ENCODE assay signal across 8 mouse cellular contexts in genomic region chr7:38107371-38108259, GRCm38 (mm10). TPM values are rescaled to one million over a fixed set of nuclear protein-coding genes. Genes with fewer than 3 reads are reported as not detected.
DNase-seq lines count a peak whose midpoint lies in the region; ATAC-seq and TF ChIP-seq lines count a peak whose summit lies in the region.

TSS of gene Ccne1 (minus strand) at chr7:38107534.

- H3K27me3 ChIP-seq in G1E (ENCODE audit: insufficient read depth, low read length) = peaks cover 9% of the 10 kb centered on the region; the same call in 1 of the 2 replicates
- 0 out of 2 replicates have a peak, but pooled peaks cover 4% of the 10 kb centered on the region for H3K27me3 ChIP-seq in forebrain, postnatal 0 days (ENCODE audit: insufficient read depth, low read length)
- no peaks in the 10 kb centered on the region for H3K27me3 ChIP-seq in lung, embryonic 16.5 days (ENCODE audit: control insufficient read depth, insufficient read depth, low read depth, low read length)

- H3K36me3 ChIP-seq in G1E (replicated peaks) = peaks cover 31% of the 10 kb centered on the region
- H3K36me3 ChIP-seq in forebrain, postnatal 0 days (ENCODE audit: insufficient read depth) = no peaks in the 10 kb centered on the region
- peaks cover 2% of the 10 kb centered on the region for H3K36me3 ChIP-seq in lung, embryonic 16.5 days (ENCODE audit: control insufficient read depth, insufficient read depth, low read length)

- no peaks in the 10 kb centered on the region for H3K9me3 ChIP-seq in G1E (replicated peaks)
- H3K9me3 ChIP-seq in forebrain, postnatal 0 days (ENCODE audit: low read length) = no peaks in the 10 kb centered on the region
- H3K9me3 ChIP-seq in lung, embryonic 16.5 days (ENCODE audit: control insufficient read depth, low read length) = no peaks in the 10 kb centered on the region

- H3K27ac ChIP-seq in forebrain, postnatal 0 days (ENCODE audit: low read depth, low read length) = no peak within 1 kb of the TSS
- H3K27ac ChIP-seq in lung, embryonic 16.5 days (ENCODE audit: low read length) = peak within 1 kb of the TSS; percentile 58

- H3K4me1 ChIP-seq in G1E (ENCODE audit: insufficient read depth, low read depth, low read length) = peaks cover 43% of the 10 kb centered on the region
- no peaks in the 10 kb centered on the region for H3K4me1 ChIP-seq in forebrain, postnatal 0 days (ENCODE audit: insufficient read depth)
- peaks cover 31% of the 10 kb centered on the region for H3K4me1 ChIP-seq in lung, embryonic 16.5 days (replicated peaks; ENCODE audit: control insufficient read depth, insufficient read depth, low read length)

- peak; percentile 96 for DNase-seq in G1E (ENCODE audit: low spot score)
- peak; percentile 98 to 100 for DNase-seq in cerebellum, adult 18-20 months
- peak; percentile 96 for DNase-seq in forebrain, postnatal 0 days
- DNase-seq in layer of hippocampus, adult 9-10 months (ENCODE audit: low spot score) = peak; percentile 94
- DNase-seq in ovary, postnatal 10 days (ENCODE audit: low spot score) = peak; percentile 97
- peak; percentile 98 to 100 for DNase-seq in thymus, postnatal 10 days (ENCODE audit: low spot score in 2 of 2)

- no peak for TF ChIP-seq CTCF in G1E (IDR thresholded peaks at IDR 0.05; ENCODE audit: low read depth, low read length)
- no peak for TF ChIP-seq CTCF in forebrain, postnatal 0 days (IDR thresholded peaks at IDR 0.05; ENCODE audit: low read depth)

- H3K4me3 ChIP-seq in G1E (ENCODE audit: low read depth, low read length) = peak within 1 kb of the TSS; percentile 90
- H3K4me3 ChIP-seq in forebrain, postnatal 0 days (ENCODE audit: low read depth, low read length) = peak within 1 kb of the TSS; percentile 64
- peak within 1 kb of the TSS; percentile 91 for H3K4me3 ChIP-seq in lung, embryonic 16.5 days (ENCODE audit: low read length)

- WGBS in forebrain, postnatal 0 days = 1% methylated on average over 76 of the region's 102 CpGs
- WGBS in lung, embryonic 16.5 days = under 1% methylated on average over 74 of the region's 102 CpGs

- peak; percentile 74 for ATAC-seq in G1E (ENCODE audit: extremely low read depth, insufficient number of reproducible peaks, low FRiP score, poor library complexity, severe bottlenecking)
- peak; percentile 94 for ATAC-seq in forebrain, postnatal 0 days
- peak; percentile 80 to 82 for ATAC-seq in hematopoietic stem cell, adult 5-6 weeks (replicated peaks in 1 of 2; ENCODE audit: insufficient read depth in 1 of 2, low FRiP score in 2 of 2, low TSS enrichment in 1 of 2, low read depth in 1 of 2, poor library complexity in 2 of 2, severe bottlenecking in 2 of 2)
- peak; percentile 92 for ATAC-seq in lung, embryonic 16.5 days (ENCODE audit: low read depth)

- peak within 1 kb of the TSS; percentile 60 for H3K9ac ChIP-seq in forebrain, postnatal 0 days
- H3K9ac ChIP-seq in lung, embryonic 16.5 days (ENCODE audit: low read length) = peak within 1 kb of the TSS; percentile 84

- H3K4me2 ChIP-seq in forebrain, postnatal 0 days (ENCODE audit: low read depth) = peak within 1 kb of the TSS; percentile 96
- H3K4me2 ChIP-seq in lung, embryonic 16.5 days (ENCODE audit: low read depth, low read length) = peak within 1 kb of the TSS; percentile 98

RNA-seq across cellular contexts. Expression of gene Ccne1, which starts in this region (rescaled TPM):
- total RNA-seq in G1E (2014; fragmentation: Nextera tagmentation) (24.9 and 26.6 TPM in 2 replicates), G1E (2017) (50.9 and 53.0 TPM in 2 replicates)
- polyA plus RNA-seq in G1E (2012) = 15.9 and 28.4 TPM in 2 replicates
- 7.5 and 9.9 TPM in 2 replicates for total RNA-seq in forebrain, postnatal 0 days (2014; rRNA removed)
- 8.3 and 11.8 TPM in 2 replicates for polyA plus RNA-seq in forebrain, postnatal 0 days (2015; fragmentation: Nextera tagmentation; extraction: Ambion mirVana)
- 8.1 and 31.4 TPM in 2 replicates for total RNA-seq in hematopoietic stem cell, adult 5-6 weeks (2017)
- polyA plus RNA-seq in lung, embryonic 16.5 days (2015; fragmentation: Nextera tagmentation; extraction: Ambion mirVana) = 40.6 and 48.5 TPM in 2 replicates
